ENCODE assay signal across 17 mouse cellular contexts in the genomic region with DNA sequence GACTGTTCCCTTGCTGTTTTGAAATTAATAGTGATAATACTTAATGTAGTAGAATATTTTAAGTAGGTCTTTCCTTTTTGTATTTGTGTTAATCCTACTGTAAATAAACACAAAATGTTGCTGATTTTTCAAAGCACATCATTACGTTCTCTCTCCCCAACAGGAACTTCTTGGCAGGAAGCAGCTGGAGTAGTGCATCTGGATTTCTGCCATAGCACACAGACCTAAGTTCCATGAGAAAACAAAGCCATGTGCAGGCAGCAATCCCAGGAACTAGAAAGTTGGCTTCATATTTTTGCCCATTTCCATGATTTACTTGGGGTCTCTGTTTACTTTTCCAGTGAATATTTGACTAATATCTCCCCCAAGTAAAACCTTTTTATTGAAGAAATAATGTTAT.
DNase-seq lines count a peak whose midpoint lies in the region; ATAC-seq and TF ChIP-seq lines count a peak whose summit lies in the region.
"Had no signal": no experiment of that assay in that cellular context is flagged by ENCODE, and none has a peak within 500 bp of the region (broad histone marks: within the 10 kb centered on the region; RNA-seq: fewer than 3 reads in every experiment).

No protein-coding gene starts in this region.

- no peak overlapping the region for H3K27ac ChIP-seq in embryonic facial prominence, embryonic 14.5 days (replicated peaks; ENCODE audit: low read depth, low read length)
- H3K27ac ChIP-seq in embryonic facial prominence, embryonic 10.5 days (replicated peaks): no peak overlapping the region
- H3K27ac ChIP-seq in kidney, postnatal 0 days: no peak overlapping the region
- H3K27ac ChIP-seq in kidney, embryonic 14.5 days (ENCODE audit: low read depth, low read length): no peak overlapping the region
- no peak overlapping the region for H3K27ac ChIP-seq in lung, postnatal 0 days (ENCODE audit: low read length)
- H3K27ac ChIP-seq: limb, embryonic 12.5 days; midbrain, embryonic 12.5 days had no signal

- no peak overlapping the region for H3K4me3 ChIP-seq in embryonic facial prominence, embryonic 14.5 days (ENCODE audit: low read depth, low read length)
- no peak overlapping the region for H3K4me3 ChIP-seq in embryonic facial prominence, embryonic 10.5 days
- no peak overlapping the region for H3K4me3 ChIP-seq in kidney, postnatal 0 days (replicated peaks; ENCODE audit: low read depth, low read length)
- H3K4me3 ChIP-seq in kidney, embryonic 14.5 days (ENCODE audit: low read length): no peak overlapping the region
- no peak overlapping the region for H3K4me3 ChIP-seq in lung, postnatal 0 days (ENCODE audit: low read depth, low read length)
- H3K4me3 ChIP-seq: limb, embryonic 12.5 days; midbrain, embryonic 12.5 days had no signal

- no peak overlapping the region for H3K9ac ChIP-seq in embryonic facial prominence, embryonic 14.5 days (ENCODE audit: low read depth, low read length)
- H3K9ac ChIP-seq in kidney, postnatal 0 days (ENCODE audit: low read depth, low read length): no peak overlapping the region
- no peak overlapping the region for H3K9ac ChIP-seq in kidney, embryonic 14.5 days (ENCODE audit: low read depth, low read length)
- H3K9ac ChIP-seq in lung, postnatal 0 days (replicated peaks; ENCODE audit: low read depth): no peak overlapping the region
- H3K9ac ChIP-seq: limb, embryonic 12.5 days; liver, postnatal 0 days; midbrain, embryonic 12.5 days had no signal

- no peaks in the 10 kb centered on the region for H3K9me3 ChIP-seq in embryonic facial prominence, embryonic 14.5 days (ENCODE audit: control insufficient read depth, low read length)
- no peaks in the 10 kb centered on the region for H3K9me3 ChIP-seq in embryonic facial prominence, embryonic 10.5 days
- no peaks in the 10 kb centered on the region for H3K9me3 ChIP-seq in kidney, postnatal 0 days (replicated peaks; ENCODE audit: low read length)
- H3K9me3 ChIP-seq in kidney, embryonic 14.5 days (ENCODE audit: control insufficient read depth, low read length): no peaks in the 10 kb centered on the region
- H3K9me3 ChIP-seq in lung, postnatal 0 days (ENCODE audit: low read length): no peaks in the 10 kb centered on the region
- H3K9me3 ChIP-seq: limb, embryonic 12.5 days; midbrain, embryonic 12.5 days had no signal

- 35% methylated on average over 1 of the region's 1 CpGs for WGBS in embryonic facial prominence, embryonic 14.5 days
- WGBS in embryonic facial prominence, embryonic 10.5 days: 65% methylated on average over 1 of the region's 1 CpGs
- 34% methylated on average over 1 of the region's 1 CpGs for WGBS in kidney, postnatal 0 days
- 55% methylated on average over 1 of the region's 1 CpGs for WGBS in kidney, embryonic 14.5 days
- whole genome bisulfite sequencing in lung, postnatal 0 days: 26% methylated on average over 1 of the region's 1 CpGs

- no peak for TF ChIP-seq CTCF in kidney, postnatal 0 days (IDR thresholded peaks at IDR 0.05; ENCODE audit: low read depth)
- TF ChIP-seq CTCF in lung, postnatal 0 days (IDR thresholded peaks at IDR 0.05): no peak

- TF ChIP-seq EP300 in lung, postnatal 0 days (IDR thresholded peaks at IDR 0.05): no peak

- no peaks in the 10 kb centered on the region for H3K4me1 ChIP-seq in embryonic facial prominence, embryonic 14.5 days (ENCODE audit: control insufficient read depth, insufficient read depth, low read length)
- H3K4me1 ChIP-seq in embryonic facial prominence, embryonic 10.5 days: no peaks in the 10 kb centered on the region
- no peaks in the 10 kb centered on the region for H3K4me1 ChIP-seq in kidney, postnatal 0 days (replicated peaks; ENCODE audit: insufficient read depth, low read length)
- H3K4me1 ChIP-seq in kidney, embryonic 14.5 days (ENCODE audit: control insufficient read depth, insufficient read depth, low read length): no peaks in the 10 kb centered on the region
- H3K4me1 ChIP-seq in lung, postnatal 0 days (ENCODE audit: insufficient read depth, low read depth, low read length): no peaks in the 10 kb centered on the region
- H3K4me1 ChIP-seq: limb, embryonic 12.5 days; midbrain, embryonic 12.5 days had no signal

- ATAC-seq in embryonic facial prominence, embryonic 14.5 days (ENCODE audit: low read depth): no peak
- ATAC-seq in kidney, postnatal 0 days (replicated peaks; ENCODE audit: low FRiP score, low read depth): no peak
- no peak for ATAC-seq in kidney, embryonic 14.5 days (ENCODE audit: low FRiP score, low TSS enrichment)
- no peak for ATAC-seq in lung, postnatal 0 days
- ATAC-seq: inflammation-experienced regulatory T-cells, adult 6 months; liver, postnatal 0 days had no signal

- peak; percentile 68 for DNase-seq in embryonic facial prominence, embryonic 14.5 days (ENCODE audit: low spot score)
- no peak for DNase-seq in embryonic facial prominence, embryonic 10.5 days (ENCODE audit: low spot score)
- peak; percentile 58 for DNase-seq in kidney, postnatal 0 days (ENCODE audit: low spot score)
- peak; percentile 33 for DNase-seq in lung, postnatal 0 days (ENCODE audit: low spot score)
- DNase-seq in lung, adult 18-20 months: no peak
- peak; percentile 4 for DNase-seq in skeletal muscle tissue, adult 2 months (ENCODE audit: low read depth, low spot score)
- no peak for DNase-seq in urinary bladder, adult 2 months (ENCODE audit: low spot score)
- DNase-seq: adrenal gland, postnatal 36 days; cerebellum, postnatal 25 days; gastrocnemius, postnatal 25 days; liver, postnatal 0 days; thymus, postnatal 25 days had no signal

- no peaks in the 10 kb centered on the region for H3K36me3 ChIP-seq in embryonic facial prominence, embryonic 14.5 days (ENCODE audit: control insufficient read depth, insufficient read depth, low read length)
- no peaks in the 10 kb centered on the region for H3K36me3 ChIP-seq in embryonic facial prominence, embryonic 10.5 days (replicated peaks)
- H3K36me3 ChIP-seq in kidney, postnatal 0 days (ENCODE audit: insufficient read depth, low read length): no peaks in the 10 kb centered on the region
- H3K36me3 ChIP-seq in kidney, embryonic 14.5 days (ENCODE audit: control insufficient read depth, insufficient read depth, low read length): no peaks in the 10 kb centered on the region
- no peaks in the 10 kb centered on the region for H3K36me3 ChIP-seq in lung, postnatal 0 days (ENCODE audit: insufficient read depth, low read length)
- H3K36me3 ChIP-seq: limb, embryonic 12.5 days; midbrain, embryonic 12.5 days had no signal

- H3K4me2 ChIP-seq in embryonic facial prominence, embryonic 14.5 days (ENCODE audit: low read depth, low read length): no peak overlapping the region
- no peak overlapping the region for H3K4me2 ChIP-seq in kidney, postnatal 0 days (ENCODE audit: low read length)
- H3K4me2 ChIP-seq in kidney, embryonic 14.5 days (replicated peaks; ENCODE audit: low read depth, low read length): no peak overlapping the region
- H3K4me2 ChIP-seq in lung, postnatal 0 days (replicated peaks; ENCODE audit: low read depth, low read length): no peak overlapping the region
- H3K4me2 ChIP-seq: limb, embryonic 12.5 days; midbrain, embryonic 12.5 days had no signal

- no peaks in the 10 kb centered on the region for H3K27me3 ChIP-seq in embryonic facial prominence, embryonic 14.5 days (replicated peaks; ENCODE audit: control insufficient read depth, insufficient read depth, low read length)
- H3K27me3 ChIP-seq in embryonic facial prominence, embryonic 10.5 days (replicated peaks; ENCODE audit: low read depth, poor library complexity, severe bottlenecking): no peaks in the 10 kb centered on the region
- no peaks in the 10 kb centered on the region for H3K27me3 ChIP-seq in kidney, postnatal 0 days (ENCODE audit: insufficient read depth, low read length)
- no peaks in the 10 kb centered on the region for H3K27me3 ChIP-seq in kidney, embryonic 14.5 days (ENCODE audit: control insufficient read depth, insufficient read depth, low read length)
- H3K27me3 ChIP-seq in lung, postnatal 0 days (replicated peaks; ENCODE audit: insufficient read depth, low read length): no peaks in the 10 kb centered on the region
- H3K27me3 ChIP-seq: CH12.LX; limb, embryonic 12.5 days; midbrain, embryonic 12.5 days had no signal

Comparison
In these comparisons a context has a peak if more than half of its experiments do, and no peak if none do; other contexts are left out.
1. DNase-seq: peak in embryonic facial prominence, embryonic 14.5 days (single experiment), kidney, postnatal 0 days (single experiment), lung, postnatal 0 days (single experiment) and skeletal muscle tissue, adult 2 months (single experiment); none in embryonic facial prominence, embryonic 10.5 days (single experiment), lung, adult 18-20 months (0 of 2) and urinary bladder, adult 2 months (single experiment).